Mouse (Mus musculus): Measurements from ENCODE around the gene Msn.

GRCm38 (mm10) chrX:96178437-96178836 lies 82.6 kb downstream of the Msn start:
- peak; percentile 88 for TF ChIP-seq CTCF (IDR thresholded peaks at IDR 0.05)
- TF ChIP-seq POLR2A (IDR thresholded peaks at IDR 0.05; ENCODE audit: insufficient read depth, low read depth, low read length): no peak
- no peak for TF ChIP-seq EP300 (IDR thresholded peaks at IDR 0.05; ENCODE audit: insufficient read depth, low read depth, low read length)
